Mouse (Mus musculus) midbrain, embryonic 16.5 days (tissue): ENCODE measurements around the gene Tcf7. TPM values are rescaled to one million over a fixed set of nuclear protein-coding genes. Genes with fewer than 3 reads are reported as not detected.

Experiments
- ATAC-seq: fragments of 200-750 bp; cut with Nextera tagmentation; 2 replicates; pipeline ENCODE4 v1.8.0; 2017; ENCODE audit warnings: moderate TSS enrichment
- H3K27ac ChIP-seq: fragments of 300-500 bp; sonication (generic); 2 replicates; pipeline ENCODE4 v1.5.1; 2014; ENCODE audit warnings: mild to moderate bottlenecking, low read length, mixed read lengths
- H3K27me3 ChIP-seq: fragments of 300-500 bp; sonication (generic); 2 replicates; pipeline ENCODE4 v1.6.1; 2014; ENCODE audit warnings: low read depth, low read length, mixed read lengths; ENCODE audit not compliant: control insufficient read depth, insufficient read depth
- H3K36me3 ChIP-seq: fragments of 300-500 bp; sonication (generic); 2 replicates; pipeline ENCODE4 v1.6.1; 2014; ENCODE audit warnings: mild to moderate bottlenecking, low read length, moderate library complexity, mixed read lengths; ENCODE audit not compliant: control insufficient read depth, insufficient read depth
- H3K4me1 ChIP-seq: fragments of 300-500 bp; sonication (generic); 2 replicates; pipeline ENCODE4 v1.6.1; 2014; ENCODE audit warnings: mild to moderate bottlenecking, low read length, mixed read lengths; ENCODE audit not compliant: control insufficient read depth, insufficient read depth
- H3K4me2 ChIP-seq: fragments of 300-500 bp; sonication (generic); 2 replicates; pipeline ENCODE4 v1.6.1; 2014; ENCODE audit warnings: mild to moderate bottlenecking, low read length, mixed read lengths
- H3K4me3 ChIP-seq: fragments of 300-500 bp; sonication (generic); 2 replicates; pipeline ENCODE4 v1.5.1; 2014; ENCODE audit warnings: low read depth, mild to moderate bottlenecking, low read length, moderate library complexity, mixed read lengths
- H3K9ac ChIP-seq: fragments of 300-500 bp; sonication (generic); 2 replicates; pipeline ENCODE4 v1.6.1; 2014; ENCODE audit warnings: low read depth, low read length, mixed read lengths
- H3K9me3 ChIP-seq: fragments of 300-500 bp; sonication (generic); replicated peaks from 2 replicates; pipeline ENCODE4 v1.6.1; 2014; ENCODE audit warnings: mild to moderate bottlenecking, low read length, mixed read lengths; ENCODE audit not compliant: control insufficient read depth, poor library complexity, severe bottlenecking
- WGBS: fragments of 180-500 bp; shearing (Covaris S2); extraction: QIAGEN DNeasy Blood & Tissue Kit; methylation state at CpG from one replicate; pipeline ENCODE4 v1.1.7; 2014; 5-methylcytosine and 5-hydroxymethylcytosine counted together
- polyA plus RNA-seq: library from polyadenylated mRNA; unstranded; fragments of >200 nt; fragmentation: Nextera tagmentation; extraction: Ambion mirVana; gene quantifications from 2 replicates; pipeline ENCODE4 v1.2.1, GENCODE M21; 2015

Tcf7 gene
- polyA plus RNA-seq, result 2.3 and 3.2 TPM in 2 replicates

GRCm38 (mm10) chr11:52282774-52283595 is at the start of gene Tcf7:
Gene Tcf7 (minus strand): TSS chr11:52283014.
- Histone ChIP-seq H3K27ac (no peak within 1 kb of the TSS; the same call in 1 of the 2 replicates), H3K9me3 (no peaks in the 10 kb centered on the region), H3K4me3 (peak within 1 kb of the TSS; percentile 68), H3K36me3 (no peaks in the 10 kb centered on the region), H3K4me1 (peaks cover 21% of the 10 kb centered on the region), H3K27me3 (peaks cover 27% of the 10 kb centered on the region), H3K4me2 (peak within 1 kb of the TSS; percentile 97), H3K9ac (peak within 1 kb of the TSS; percentile 72)
- peak; percentile 61 for ATAC-seq
- under 1% methylated on average over 68 of the region's 97 CpGs for WGBS

GRCm38 (mm10) chr11:52327313-52327712 is 44.5 kb upstream of the Tcf7 start:
- WGBS, result 62% methylated on average over 3 of the region's 3 CpGs

GRCm38 (mm10) chr11:52324442-52325367 is 41.9 kb upstream of the Tcf7 start:
- Histone ChIP-seq H3K9me3 (no peaks in the 10 kb centered on the region), H3K4me1 (no peaks in the 10 kb centered on the region), H3K27ac (no peak overlapping the region), H3K27me3 (no peaks in the 10 kb centered on the region; the same call in 1 of the 2 replicates), H3K9ac (no peak overlapping the region), H3K4me2 (no peak overlapping the region), H3K36me3 (no peaks in the 10 kb centered on the region), H3K4me3 (no peak overlapping the region)
- no peak for ATAC-seq
- 60% methylated on average over 23 of the region's 23 CpGs for WGBS

More at GRCm38 (mm10) chr11:52327313-52327712, 44.5 kb upstream of the Tcf7 start:
- Histone ChIP-seq H3K4me2 (no peak overlapping the region), H3K27me3 (no peaks in the 10 kb centered on the region; the same call in 1 of the 2 replicates), H3K27ac (no peak overlapping the region), H3K9me3 (no peaks in the 10 kb centered on the region), H3K4me3 (no peak overlapping the region), H3K36me3 (no peaks in the 10 kb centered on the region), H3K4me1 (no peaks in the 10 kb centered on the region; the same call in 1 of the 2 replicates), H3K9ac (no peak overlapping the region)
- ATAC-seq, result no peak

- no peaks in the 10 kb centered on the region for H3K36me3 ChIP-seq
- H3K9ac ChIP-seq, result no peak overlapping the region
- WGBS, result 78% methylated on average over 3 of the region's 3 CpGs
- H3K27ac ChIP-seq, result no peak overlapping the region
- H3K4me2 ChIP-seq, result no peak overlapping the region
- ATAC-seq, result no peak
- no peak overlapping the region for H3K4me3 ChIP-seq
- no peaks in the 10 kb centered on the region for H3K4me1 ChIP-seq
- no peaks in the 10 kb centered on the region for H3K9me3 ChIP-seq
- no peaks in the 10 kb centered on the region; the same call in 1 of the 2 replicates for H3K27me3 ChIP-seq
These were observed 38.7 kb upstream of the Tcf7 start for GRCm38 (mm10) chr11:52321540-52321939.

- no peak for ATAC-seq
- WGBS, result 81% methylated on average over 4 of the region's 4 CpGs
- Histone ChIP-seq H3K27me3 (no peaks in the 10 kb centered on the region; the same call in 1 of the 2 replicates), H3K36me3 (no peaks in the 10 kb centered on the region), H3K9ac (no peak overlapping the region), H3K4me1 (no peaks in the 10 kb centered on the region), H3K4me2 (no peak overlapping the region), H3K4me3 (no peak overlapping the region), H3K9me3 (no peaks in the 10 kb centered on the region), H3K27ac (no peak overlapping the region)
These were observed 37.7 kb upstream of the Tcf7 start for GRCm38 (mm10) chr11:52320529-52320928.

GRCm38 (mm10) chr11:52319664-52320063 is 36.9 kb upstream of the Tcf7 start:
- 81% methylated on average over 4 of the region's 4 CpGs for WGBS
- Histone ChIP-seq H3K9ac (no peak overlapping the region), H3K36me3 (no peaks in the 10 kb centered on the region), H3K4me1 (no peaks in the 10 kb centered on the region), H3K4me3 (no peak overlapping the region), H3K9me3 (no peaks in the 10 kb centered on the region), H3K27ac (no peak overlapping the region), H3K4me2 (no peak overlapping the region), H3K27me3 (no peaks in the 10 kb centered on the region; the same call in 1 of the 2 replicates)
- ATAC-seq, result no peak

GRCm38 (mm10) chr11:52318445-52318844 is 35.6 kb upstream of the Tcf7 start:
- Histone ChIP-seq H3K4me3 (no peak overlapping the region), H3K9ac (no peak overlapping the region), H3K36me3 (no peaks in the 10 kb centered on the region), H3K4me2 (no peak overlapping the region), H3K27me3 (no peaks in the 10 kb centered on the region), H3K27ac (no peak overlapping the region), H3K9me3 (no peaks in the 10 kb centered on the region), H3K4me1 (no peaks in the 10 kb centered on the region)
- no peak for ATAC-seq
- WGBS, result 66% methylated on average over 13 of the region's 13 CpGs

- Histone ChIP-seq H3K4me3 (no peak overlapping the region), H3K4me2 (peak overlapping the region; percentile 3; the same call in 1 of the 2 replicates), H3K9ac (no peak overlapping the region), H3K36me3 (no peaks in the 10 kb centered on the region), H3K4me1 (no peaks in the 10 kb centered on the region), H3K9me3 (no peaks in the 10 kb centered on the region), H3K27me3 (no peaks in the 10 kb centered on the region), H3K27ac (no peak overlapping the region)
- 19% methylated on average over 26 of the region's 26 CpGs for whole genome bisulfite sequencing
- peak; percentile 62; the same call in 1 of the 2 replicates for ATAC-seq
These were observed 31.4 kb upstream of the Tcf7 start for GRCm38 (mm10) chr11:52314102-52314793.
